Mouse (Mus musculus) spleen, adult 2 months (tissue): Measurements from ENCODE around the gene Diablo.

ENCODE experiments used
- CTCF ChIP-seq: fragments of 200-500 bp; IDR thresholded peaks from 2 replicates; pipeline ENCODE4 v1.5.1; 2011; ENCODE audit warnings: mild to moderate bottlenecking, inconsistent platforms; ENCODE audit not compliant: insufficient read depth, insufficient read length, insufficient replicate concordance; ENCODE audit errors: extremely low read depth
- POLR2A ChIP-seq: fragments of 200-500 bp; IDR thresholded peaks from 2 replicates; pipeline ENCODE4 v1.6.1; 2011; ENCODE audit warnings: low read depth, low read length, inconsistent platforms

GRCm38 (mm10) chr5:123487659-123488395 lies 36.1 kb downstream of the Diablo start:
- TF ChIP-seq CTCF (no peak), POLR2A (no peak)
